Mouse (Mus musculus): ENCODE data around the gene Lsm11. TPM values are rescaled to one million over a fixed set of nuclear protein-coding genes. Genes with fewer than 3 reads are reported as not detected.
"Not testable (repeated sequence)": the region's sequence is repeated elsewhere in the genome, so short reads cannot be mapped to it uniquely, and the experiment has no call there.

The Lsm11 gene
- polyA plus RNA-seq, 2 experiments from 2014 or later, result 1.3 to 1.6 TPM

GRCm38 (mm10) chr11:45881683-45882068 lies 63.1 kb downstream of the Lsm11 start:
- ATAC-seq, result no peak

DNA sequence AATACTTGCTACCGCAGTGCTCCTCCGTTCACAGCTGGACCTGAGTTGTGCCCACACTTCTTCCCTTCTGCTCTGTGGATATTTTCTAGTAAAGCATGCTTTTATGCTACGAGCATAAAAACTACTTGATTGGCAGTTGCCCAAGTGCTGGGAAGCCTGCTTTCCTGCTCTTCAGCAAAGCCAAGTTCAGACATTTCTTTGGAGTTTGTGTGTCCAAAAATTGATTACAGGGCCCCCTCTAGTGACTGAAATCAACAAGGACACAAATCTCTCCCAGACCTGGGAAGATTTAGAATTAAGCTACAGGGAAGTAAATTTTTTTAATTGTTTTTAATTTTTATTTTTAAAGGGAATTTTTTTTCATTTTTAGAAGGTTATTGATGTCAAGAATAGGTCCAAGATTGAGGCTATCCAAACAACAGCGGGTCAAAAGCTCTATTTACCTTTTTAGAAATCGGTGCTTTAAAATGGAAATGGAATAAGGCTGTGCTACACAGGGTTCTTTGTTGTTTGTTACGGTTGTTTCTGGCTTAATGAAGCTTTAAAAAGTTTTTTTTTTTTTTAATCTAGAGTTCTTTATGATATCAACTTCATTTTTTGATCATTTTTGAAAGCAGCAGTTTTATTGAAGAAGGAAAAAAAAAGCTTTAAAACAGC lies 63.6 kb downstream of the Lsm11 start:
- ATAC-seq, result no peak

DNA sequence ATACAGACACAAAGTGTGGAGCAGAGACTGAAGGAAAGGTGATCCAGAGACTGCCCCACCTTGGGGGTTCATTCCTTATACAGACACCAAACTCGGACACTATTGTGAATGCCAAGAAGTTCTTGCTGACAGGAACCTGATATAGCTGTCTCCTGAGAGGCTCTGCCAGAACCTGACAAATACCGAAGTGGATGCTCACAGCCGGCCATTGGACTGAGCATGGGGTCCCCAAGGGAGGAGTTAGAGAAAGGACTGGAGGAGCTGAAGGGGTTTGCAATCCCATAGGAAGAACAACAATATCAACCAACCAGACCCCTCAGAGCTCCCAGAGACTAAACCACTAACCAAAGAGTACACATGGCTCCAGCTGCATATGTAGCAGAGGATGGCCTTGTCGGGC lies 65.4 kb downstream of the Lsm11 start:
- ATAC-seq, result not testable (repeated sequence)

Other genes starting within 250 kb of the Lsm11 start
- gene Clint1, start 92.9 kb downstream of the Lsm11 start, polyA plus RNA-seq (2017; shearing (Covaris generic)), result 10 to 100 TPM; 45.4 to 47.0 TPM
- gene Thg1l, start 10.6 kb upstream of the Lsm11 start, polyA plus RNA-seq (2017; shearing (Covaris generic)), result 10 to 100 TPM in 1 of 2 experiments, 1 to 10 TPM in 1; 9.0 to 15.8 TPM
- not detected for gene Sox30, start 35.4 kb upstream of the Lsm11 start, polyA plus RNA-seq (2017; shearing (Covaris generic))
- gene Gm12166, start 107.4 kb upstream of the Lsm11 start, polyA plus RNA-seq (2017; shearing (Covaris generic)), result 10 to 100 TPM; 19.9 to 53.2 TPM
- 10 to 100 TPM; 74.6 to 85.8 TPM for gene Adam19, start 111.1 kb upstream of the Lsm11 start, polyA plus RNA-seq (2017; shearing (Covaris generic))
- gene Nipal4, start 221.6 kb upstream of the Lsm11 start, polyA plus RNA-seq (2017; shearing (Covaris generic)), result under 1 TPM in 1 of 2 experiments, not detected in 1; 0.41 TPM

Measured in activated CD4-positive, CD25-positive, alpha-beta regulatory T cell, adult 4 months (primary cell).